Mouse (Mus musculus): Measurements from ENCODE around the gene Tmem116. TPM values are rescaled to one million over a fixed set of nuclear protein-coding genes. Genes with fewer than 3 reads are reported as not detected.

Gene Tmem116
- polyA plus RNA-seq, 1 experiment from 2014 or later, result 4.2 TPM

DNA sequence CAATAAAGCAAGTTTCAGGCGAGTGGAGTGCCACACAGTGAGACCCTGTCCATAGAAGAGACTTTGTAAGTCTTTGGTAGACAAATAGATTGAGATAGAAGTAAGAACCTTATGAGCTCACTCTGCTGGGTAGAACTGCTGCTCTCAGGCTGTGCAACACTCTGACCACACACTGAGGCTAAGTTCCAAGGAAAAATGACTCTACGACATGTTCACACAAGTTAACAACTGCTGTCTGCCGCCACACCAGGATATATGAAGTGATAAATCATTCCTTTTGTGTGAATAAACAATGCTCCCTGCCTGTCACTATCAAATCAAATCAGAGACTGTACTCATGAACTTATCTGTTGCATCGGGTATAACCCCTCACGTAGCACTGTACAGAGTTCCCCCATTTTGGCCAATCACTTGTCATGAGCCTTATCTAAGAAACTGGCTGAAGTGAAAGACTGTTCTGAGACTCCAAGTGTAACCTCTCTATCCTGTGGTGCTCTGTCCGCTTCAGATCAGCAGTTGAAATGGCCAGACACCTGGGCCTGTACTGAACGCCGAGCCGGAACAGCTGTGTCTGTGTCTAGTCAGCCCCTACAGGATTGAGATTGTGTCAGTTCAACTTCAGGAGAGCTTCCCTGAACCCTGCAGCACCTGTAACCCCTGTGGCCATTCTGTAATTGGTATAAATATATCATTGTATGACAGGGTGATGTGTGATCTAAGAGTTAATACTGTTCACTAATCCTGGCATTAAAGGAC is 4.0 kb downstream of the Tmem116 start:
- H3K9ac ChIP-seq (ENCODE audit: low read depth, low read length), result no peak overlapping the region
- no peak for ATAC-seq
- H3K36me3 ChIP-seq (ENCODE audit: control insufficient read depth, insufficient read depth, low read length), result no peaks in the 10 kb centered on the region
- H3K27ac ChIP-seq (ENCODE audit: low read length), result peak overlapping the region; percentile 33; the same call in 1 of the 2 replicates
- H3K4me2 ChIP-seq (ENCODE audit: low read depth, low read length), result no peak overlapping the region
- no peaks in the 10 kb centered on the region for H3K27me3 ChIP-seq (replicated peaks; ENCODE audit: control insufficient read depth, insufficient read depth, low read length)
- no peaks in the 10 kb centered on the region for H3K9me3 ChIP-seq (ENCODE audit: control insufficient read depth, low read length)
- H3K4me1 ChIP-seq (ENCODE audit: control insufficient read depth, insufficient read depth, low read length), result peaks cover 25% of the 10 kb centered on the region
- 65% methylated on average over 9 of the region's 9 CpGs for WGBS
- no peak overlapping the region for H3K4me3 ChIP-seq (ENCODE audit: low read length)

DNA sequence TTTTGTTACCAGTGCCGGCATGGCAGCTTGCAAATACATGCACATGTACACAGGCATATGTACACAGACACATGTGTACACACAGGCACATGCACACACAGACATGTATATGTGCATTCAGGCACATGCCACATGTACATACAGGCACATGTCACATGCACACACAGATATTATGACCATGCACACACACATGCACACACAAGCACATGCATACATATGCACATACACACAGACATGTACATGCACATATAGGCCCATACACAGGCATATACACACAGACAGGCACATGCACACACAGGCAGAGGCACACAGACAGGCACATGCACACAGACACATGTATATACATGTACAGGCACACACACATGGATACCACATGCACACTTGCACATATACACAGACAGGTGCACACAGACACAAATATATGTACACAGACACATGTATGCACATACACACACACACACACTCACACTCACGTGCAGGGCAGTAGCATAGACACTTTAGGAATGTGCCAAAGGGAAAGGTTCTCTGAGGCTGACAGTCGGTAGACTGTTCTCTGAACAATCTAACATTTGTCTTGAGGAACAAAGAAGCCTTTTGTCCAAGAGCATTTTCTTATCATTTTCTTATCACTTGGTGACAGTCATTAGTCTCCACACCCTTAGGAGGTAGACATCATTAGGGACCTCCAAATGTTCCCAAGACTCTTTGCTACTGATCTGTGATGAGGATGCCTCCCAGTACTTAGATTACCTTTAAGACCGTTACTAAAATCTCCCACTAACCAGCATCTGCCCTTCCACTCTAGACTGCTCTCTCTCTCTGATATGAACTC is 9.9 kb downstream of the Tmem116 start:
- Histone ChIP-seq H3K4me1 (ENCODE audit: control insufficient read depth, insufficient read depth, low read length) (peaks cover 3% of the 10 kb centered on the region; the same call in 1 of the 2 replicates), H3K4me3 (ENCODE audit: low read length) (no peak overlapping the region), H3K27ac (ENCODE audit: low read length) (no peak overlapping the region), H3K4me2 (ENCODE audit: low read depth, low read length) (no peak overlapping the region), H3K27me3 (replicated peaks; ENCODE audit: control insufficient read depth, insufficient read depth, low read length) (no peaks in the 10 kb centered on the region), H3K9ac (ENCODE audit: low read depth, low read length) (no peak overlapping the region), H3K36me3 (ENCODE audit: control insufficient read depth, insufficient read depth, low read length) (no peaks in the 10 kb centered on the region), H3K9me3 (ENCODE audit: control insufficient read depth, low read length) (no peaks in the 10 kb centered on the region)
- peak; percentile 63 for ATAC-seq
- WGBS, result 54% methylated on average over 4 of the region's 4 CpGs

DNA sequence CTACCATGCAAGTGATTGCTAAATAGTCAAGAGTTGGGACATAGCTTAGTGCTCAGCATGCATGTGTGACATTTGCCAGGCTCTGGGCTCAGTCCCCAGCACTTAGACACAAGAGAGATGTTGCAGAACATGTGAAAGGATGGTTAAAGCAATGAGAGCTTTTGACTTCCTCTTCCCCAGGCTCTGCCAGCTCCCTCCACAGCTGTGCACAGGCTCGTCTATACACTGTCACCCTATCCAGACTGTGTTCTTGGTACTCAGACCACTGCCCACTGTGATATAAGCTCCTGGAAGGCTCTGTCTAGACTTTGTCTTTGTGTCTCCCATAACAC is 10.4 kb downstream of the Tmem116 start:
- Histone ChIP-seq H3K36me3 (ENCODE audit: control insufficient read depth, insufficient read depth, low read length) (no peaks in the 10 kb centered on the region), H3K27me3 (replicated peaks; ENCODE audit: control insufficient read depth, insufficient read depth, low read length) (no peaks in the 10 kb centered on the region), H3K9me3 (ENCODE audit: control insufficient read depth, low read length) (no peaks in the 10 kb centered on the region), H3K4me2 (ENCODE audit: low read depth, low read length) (no peak overlapping the region), H3K9ac (ENCODE audit: low read depth, low read length) (no peak overlapping the region), H3K4me3 (ENCODE audit: low read length) (no peak overlapping the region), H3K27ac (ENCODE audit: low read length) (no peak overlapping the region), H3K4me1 (ENCODE audit: control insufficient read depth, insufficient read depth, low read length) (peaks cover 3% of the 10 kb centered on the region; the same call in 1 of the 2 replicates)
- 38% methylated on average over 1 of the region's 1 CpGs for WGBS
- ATAC-seq, result 0 out of 2 replicates have a peak, but pooled peaks have one; percentile 15

DNA sequence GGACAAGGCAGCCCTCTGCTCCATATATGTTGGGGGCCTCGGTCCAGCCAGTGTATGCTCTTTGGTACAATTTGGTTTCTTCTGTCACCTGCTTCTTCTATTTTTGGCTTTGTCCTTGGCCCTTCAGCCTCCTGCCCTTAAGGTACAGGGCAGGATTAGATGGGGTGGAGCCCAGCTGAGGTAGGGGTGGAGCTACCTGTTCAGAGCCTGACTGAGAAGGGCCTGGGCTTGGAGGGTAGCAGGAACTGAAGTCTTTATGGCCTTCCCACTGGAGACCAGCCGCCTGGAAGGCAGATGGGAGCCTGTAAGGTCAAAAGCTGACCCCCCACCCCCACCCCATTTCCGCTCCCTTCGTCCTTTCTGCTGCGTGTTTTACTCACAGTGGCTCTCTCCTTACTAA is 11.3 kb downstream of the Tmem116 start:
- H3K27ac ChIP-seq (ENCODE audit: low read length), result no peak overlapping the region
- peaks cover 3% of the 10 kb centered on the region; the same call in 1 of the 2 replicates for H3K4me1 ChIP-seq (ENCODE audit: control insufficient read depth, insufficient read depth, low read length)
- H3K4me2 ChIP-seq (ENCODE audit: low read depth, low read length), result no peak overlapping the region
- WGBS, result 51% methylated on average over 5 of the region's 5 CpGs
- no peak overlapping the region for H3K9ac ChIP-seq (ENCODE audit: low read depth, low read length)
- H3K36me3 ChIP-seq (ENCODE audit: control insufficient read depth, insufficient read depth, low read length), result no peaks in the 10 kb centered on the region
- H3K9me3 ChIP-seq (ENCODE audit: control insufficient read depth, low read length), result no peaks in the 10 kb centered on the region
- no peaks in the 10 kb centered on the region for H3K27me3 ChIP-seq (replicated peaks; ENCODE audit: control insufficient read depth, insufficient read depth, low read length)
- no peak overlapping the region for H3K4me3 ChIP-seq (ENCODE audit: low read length)
- ATAC-seq, result peak; percentile 73

DNA sequence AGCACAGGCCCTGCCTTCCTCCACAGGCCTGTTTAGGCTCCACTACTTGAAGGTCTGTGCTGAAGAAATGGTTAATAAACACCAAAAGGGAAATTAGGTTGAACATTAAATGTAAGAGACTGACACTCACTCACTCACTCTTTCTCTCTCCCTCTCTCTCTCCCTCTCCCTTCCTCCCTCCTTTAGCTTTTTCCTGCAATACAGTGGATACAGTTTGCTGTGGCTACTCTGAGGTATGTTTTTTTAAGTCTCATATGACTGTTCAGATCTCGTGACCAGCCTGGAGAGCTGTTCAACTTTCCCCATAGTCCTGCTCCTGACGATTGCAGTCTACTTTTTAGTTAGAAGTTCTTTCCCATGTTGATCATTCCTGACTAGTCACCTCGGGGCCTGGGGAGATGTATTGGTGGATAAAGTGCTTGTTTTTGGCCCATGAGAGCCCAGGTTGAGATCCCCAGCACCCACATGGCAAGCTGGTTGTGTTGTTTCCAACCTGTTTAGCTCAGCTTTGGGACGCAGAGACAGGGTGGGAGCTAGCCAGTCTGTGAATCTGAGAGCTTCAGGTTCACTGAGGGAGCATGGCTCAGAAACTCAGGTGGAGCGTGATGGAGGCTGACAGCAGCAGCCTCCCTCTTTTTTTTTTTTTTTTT is 12.0 kb downstream of the Tmem116 start:
- WGBS, result 75% methylated on average over 5 of the region's 5 CpGs
- no peak for ATAC-seq
- no peaks in the 10 kb centered on the region for H3K36me3 ChIP-seq (ENCODE audit: control insufficient read depth, insufficient read depth, low read length)
- H3K4me2 ChIP-seq (ENCODE audit: low read depth, low read length), result no peak overlapping the region
- no peaks in the 10 kb centered on the region for H3K9me3 ChIP-seq (ENCODE audit: control insufficient read depth, low read length)
- no peak overlapping the region for H3K4me3 ChIP-seq (ENCODE audit: low read length)
- H3K9ac ChIP-seq (ENCODE audit: low read depth, low read length), result no peak overlapping the region
- H3K27ac ChIP-seq (ENCODE audit: low read length), result no peak overlapping the region
- peaks cover 3% of the 10 kb centered on the region; the same call in 1 of the 2 replicates for H3K4me1 ChIP-seq (ENCODE audit: control insufficient read depth, insufficient read depth, low read length)
- H3K27me3 ChIP-seq (replicated peaks; ENCODE audit: control insufficient read depth, insufficient read depth, low read length), result no peaks in the 10 kb centered on the region

DNA sequence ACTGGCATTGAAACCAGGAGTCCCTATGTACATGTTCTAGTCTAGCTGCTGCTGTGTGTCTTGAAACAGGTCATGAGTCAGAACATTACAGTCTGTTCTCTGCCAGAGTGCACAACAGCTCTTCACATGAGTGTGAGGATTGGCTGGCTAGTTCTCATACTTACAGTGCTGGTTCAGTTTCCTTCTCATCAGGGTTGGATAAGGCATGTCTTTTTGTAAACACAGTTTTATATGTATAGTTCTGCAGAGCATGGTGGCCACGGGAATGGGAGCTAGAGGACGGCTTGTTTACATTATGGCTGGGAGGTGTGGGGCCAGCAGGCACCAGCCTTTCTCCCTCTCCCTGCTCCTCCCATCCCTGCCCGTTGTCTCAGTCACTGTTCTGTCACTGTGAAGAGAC is 17.9 kb downstream of the Tmem116 start:
- Histone ChIP-seq H3K27me3 (replicated peaks; ENCODE audit: control insufficient read depth, insufficient read depth, low read length) (no peaks in the 10 kb centered on the region), H3K9ac (ENCODE audit: low read depth, low read length) (no peak overlapping the region), H3K36me3 (ENCODE audit: control insufficient read depth, insufficient read depth, low read length) (no peaks in the 10 kb centered on the region), H3K27ac (ENCODE audit: low read length) (peak overlapping the region; percentile 20), H3K9me3 (ENCODE audit: control insufficient read depth, low read length) (no peaks in the 10 kb centered on the region), H3K4me1 (ENCODE audit: control insufficient read depth, insufficient read depth, low read length) (peaks cover 11% of the 10 kb centered on the region), H3K4me2 (ENCODE audit: low read depth, low read length) (no peak overlapping the region), H3K4me3 (ENCODE audit: low read length) (no peak overlapping the region)
- 18% methylated on average over 3 of the region's 3 CpGs for WGBS
- peak; percentile 36; the same call in 1 of the 2 replicates for ATAC-seq

DNA sequence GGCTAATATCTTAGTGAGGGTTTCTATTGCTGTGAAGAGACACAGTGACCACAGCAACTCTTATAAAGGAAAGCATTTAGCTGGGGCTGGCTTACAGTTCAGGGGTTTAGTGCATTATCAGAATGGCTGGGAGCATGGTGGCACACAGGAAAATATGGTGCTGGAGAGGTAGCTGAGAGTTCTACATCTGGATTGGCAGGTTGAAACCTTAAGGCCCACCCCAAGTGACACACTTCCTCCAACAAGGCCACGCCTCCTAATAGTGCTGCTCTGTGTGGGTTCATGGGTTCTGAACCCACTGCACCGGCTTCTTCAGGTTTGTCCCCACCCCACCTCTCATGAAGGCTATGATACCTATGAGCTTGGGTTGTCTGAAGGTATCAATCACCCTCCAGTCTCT is 20.7 kb downstream of the Tmem116 start:
- H3K27ac ChIP-seq (ENCODE audit: low read length), result no peak overlapping the region
- H3K36me3 ChIP-seq (ENCODE audit: control insufficient read depth, insufficient read depth, low read length), result no peaks in the 10 kb centered on the region
- no peaks in the 10 kb centered on the region for H3K27me3 ChIP-seq (replicated peaks; ENCODE audit: control insufficient read depth, insufficient read depth, low read length)
- H3K9me3 ChIP-seq (ENCODE audit: control insufficient read depth, low read length), result no peaks in the 10 kb centered on the region
- H3K4me1 ChIP-seq (ENCODE audit: control insufficient read depth, insufficient read depth, low read length), result peaks cover 11% of the 10 kb centered on the region
- no peak overlapping the region for H3K4me2 ChIP-seq (ENCODE audit: low read depth, low read length)
- ATAC-seq, result no peak
- no peak overlapping the region for H3K4me3 ChIP-seq (ENCODE audit: low read length)
- H3K9ac ChIP-seq (ENCODE audit: low read depth, low read length), result no peak overlapping the region
- WGBS, result 88% methylated on average over 2 of the region's 2 CpGs

DNA sequence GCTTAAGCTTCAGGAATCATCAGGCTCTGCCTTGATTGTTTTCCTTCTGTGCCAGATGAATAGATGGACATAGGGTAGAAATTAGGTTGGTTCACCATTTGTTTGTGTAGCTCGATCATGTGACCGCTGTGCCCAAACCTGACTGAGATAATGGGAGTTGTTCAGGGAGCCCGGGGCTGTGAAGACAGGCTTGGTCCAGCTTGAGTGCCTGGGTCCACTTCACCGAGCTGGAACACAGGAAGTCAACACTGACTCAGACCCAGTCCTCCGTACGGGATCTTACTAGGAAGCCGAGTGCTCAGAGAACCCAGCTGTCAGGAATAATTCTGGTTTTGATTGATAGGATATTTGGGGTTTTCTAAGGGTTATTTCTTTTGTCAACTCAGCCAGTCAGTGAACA is 22.9 kb downstream of the Tmem116 start:
- H3K27ac ChIP-seq (ENCODE audit: low read length), result no peak overlapping the region
- ATAC-seq, result no peak
- H3K4me1 ChIP-seq (ENCODE audit: control insufficient read depth, insufficient read depth, low read length), result peaks cover 5% of the 10 kb centered on the region
- WGBS, result 64% methylated on average over 7 of the region's 7 CpGs
- H3K27me3 ChIP-seq (replicated peaks; ENCODE audit: control insufficient read depth, insufficient read depth, low read length), result no peaks in the 10 kb centered on the region
- H3K36me3 ChIP-seq (ENCODE audit: control insufficient read depth, insufficient read depth, low read length), result no peaks in the 10 kb centered on the region
- no peak overlapping the region for H3K9ac ChIP-seq (ENCODE audit: low read depth, low read length)
- H3K9me3 ChIP-seq (ENCODE audit: control insufficient read depth, low read length), result no peaks in the 10 kb centered on the region
- H3K4me3 ChIP-seq (ENCODE audit: low read length), result no peak overlapping the region
- H3K4me2 ChIP-seq (ENCODE audit: low read depth, low read length), result no peak overlapping the region

DNA sequence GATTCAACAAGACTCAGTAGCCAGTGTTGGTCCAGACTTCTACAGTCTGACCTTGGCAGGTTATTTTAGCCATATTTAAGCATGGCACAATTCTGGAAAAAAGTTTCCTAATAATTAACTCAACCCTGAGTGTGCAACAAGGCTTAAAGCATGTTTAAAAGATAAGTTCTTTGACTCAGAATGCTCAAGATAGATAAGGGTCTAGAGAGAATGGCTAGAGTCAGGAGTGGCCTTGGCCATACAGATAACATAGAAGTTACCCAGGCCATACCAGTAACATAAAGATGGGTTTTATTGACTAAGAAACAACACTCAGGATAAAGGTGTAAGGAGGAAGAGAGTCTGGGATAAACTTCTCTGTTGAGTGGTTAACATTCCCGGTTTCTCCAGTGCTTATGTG is 24.3 kb downstream of the Tmem116 start:
- no peaks in the 10 kb centered on the region for H3K4me1 ChIP-seq (ENCODE audit: control insufficient read depth, insufficient read depth, low read length)
- H3K9me3 ChIP-seq (ENCODE audit: control insufficient read depth, low read length), result no peaks in the 10 kb centered on the region
- 63% methylated on average over 1 of the region's 1 CpGs for WGBS
- H3K27ac ChIP-seq (ENCODE audit: low read length), result peak overlapping the region; percentile 17; the same call in 1 of the 2 replicates
- no peaks in the 10 kb centered on the region for H3K36me3 ChIP-seq (ENCODE audit: control insufficient read depth, insufficient read depth, low read length)
- H3K27me3 ChIP-seq (replicated peaks; ENCODE audit: control insufficient read depth, insufficient read depth, low read length), result no peaks in the 10 kb centered on the region
- H3K4me2 ChIP-seq (ENCODE audit: low read depth, low read length), result no peak overlapping the region
- no peak overlapping the region for H3K4me3 ChIP-seq (ENCODE audit: low read length)
- ATAC-seq, result peak; percentile 89
- no peak overlapping the region for H3K9ac ChIP-seq (ENCODE audit: low read depth, low read length)

Data from intestine, embryonic 16.5 days (tissue).